In the genomic region with DNA sequence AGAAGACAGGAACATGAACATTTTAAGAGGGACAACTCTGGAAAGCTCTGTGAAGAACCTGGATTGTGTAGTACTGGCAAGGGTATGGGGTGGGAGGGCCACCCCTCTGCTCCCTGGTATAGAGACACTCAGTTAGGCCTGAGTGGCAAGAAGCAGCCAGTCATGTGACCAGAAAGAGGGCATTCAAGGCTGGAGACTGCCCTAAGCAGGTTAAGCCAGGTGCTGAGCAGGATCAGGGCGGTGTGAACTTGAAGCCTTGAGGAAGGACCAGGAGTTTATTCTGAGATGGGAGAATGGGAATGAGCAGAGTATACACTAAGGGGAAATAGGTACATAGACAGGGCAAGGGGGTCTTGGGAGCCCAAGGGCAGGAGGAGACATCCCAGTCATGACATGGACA, we compare ENCODE assay signal across 11 mouse cellular contexts. TPM values are rescaled to one million over a fixed set of nuclear protein-coding genes. Genes with fewer than 3 reads are reported as not detected.
DNase-seq lines count a peak whose midpoint lies in the region; ATAC-seq and TF ChIP-seq lines count a peak whose summit lies in the region.
"Had no signal": no experiment of that assay in that cellular context is flagged by ENCODE, and none has a peak within 500 bp of the region (broad histone marks: within the 10 kb centered on the region; RNA-seq: fewer than 3 reads in every experiment).

No protein-coding gene starts in this region.

- H3K9ac ChIP-seq in embryonic facial prominence, embryonic 12.5 days, result no peak overlapping the region
- H3K9ac ChIP-seq in hindbrain, embryonic 15.5 days, result no peak overlapping the region
- H3K9ac ChIP-seq in liver, embryonic 15.5 days, result no peak overlapping the region

- no peak overlapping the region for H3K27ac ChIP-seq in embryonic facial prominence, embryonic 12.5 days
- no peak overlapping the region for H3K27ac ChIP-seq in embryonic facial prominence, embryonic 10.5 days (replicated peaks)
- no peak overlapping the region for H3K27ac ChIP-seq in layer of hippocampus, adult 2 months
- H3K27ac ChIP-seq in hindbrain, embryonic 15.5 days (replicated peaks), result no peak overlapping the region
- H3K27ac ChIP-seq in liver, embryonic 15.5 days (replicated peaks), result no peak overlapping the region

- H3K4me3 ChIP-seq in embryonic facial prominence, embryonic 12.5 days, result no peak overlapping the region
- no peak overlapping the region; the same call in 1 of the 2 replicates for H3K4me3 ChIP-seq in embryonic facial prominence, embryonic 10.5 days
- H3K4me3 ChIP-seq in layer of hippocampus, adult 2 months, result peak overlapping the region; percentile 89; the same call in 1 of the 2 replicates
- H3K4me3 ChIP-seq in hindbrain, embryonic 15.5 days, result no peak overlapping the region
- H3K4me3 ChIP-seq in liver, embryonic 15.5 days (replicated peaks), result peak overlapping the region; percentile 86

- H3K4me2 ChIP-seq in embryonic facial prominence, embryonic 12.5 days (replicated peaks), result peak overlapping the region; percentile 99
- H3K4me2 ChIP-seq in hindbrain, embryonic 15.5 days, result peak overlapping the region; percentile 0; the same call in 1 of the 2 replicates
- peak overlapping the region; percentile 98 for H3K4me2 ChIP-seq in liver, embryonic 15.5 days

- no peaks in the 10 kb centered on the region for H3K9me3 ChIP-seq in embryonic facial prominence, embryonic 12.5 days
- H3K9me3 ChIP-seq in embryonic facial prominence, embryonic 10.5 days, result no peaks in the 10 kb centered on the region
- H3K9me3 ChIP-seq in hindbrain, embryonic 15.5 days, result no peaks in the 10 kb centered on the region
- H3K9me3 ChIP-seq in liver, embryonic 15.5 days (replicated peaks), result no peaks in the 10 kb centered on the region

- no peak for DNase-seq in embryonic facial prominence, embryonic 10.5 days (ENCODE audit: low spot score)
- no peak for DNase-seq in layer of hippocampus, adult 2 months (ENCODE audit: low spot score in 2 of 2)
- DNase-seq in layer of hippocampus, postnatal 14 days (ENCODE audit: low spot score in 2 of 2), result no peak
- no peak for DNase-seq in urinary bladder, postnatal 10 days (ENCODE audit: low spot score)
- DNase-seq in layer of hippocampus, adult 9-10 months (ENCODE audit: low spot score), result no peak
- DNase-seq: layer of hippocampus, adult 9-11 months had no signal

- TF ChIP-seq CTCF in layer of hippocampus, adult 2 months (conservative IDR thresholded peaks at IDR 0.05), result no peak

- H3K4me1 ChIP-seq in embryonic facial prominence, embryonic 12.5 days, result peaks cover 27% of the 10 kb centered on the region
- peaks cover 45% of the 10 kb centered on the region for H3K4me1 ChIP-seq in embryonic facial prominence, embryonic 10.5 days
- peaks cover 34% of the 10 kb centered on the region for H3K4me1 ChIP-seq in hindbrain, embryonic 15.5 days (replicated peaks)
- peaks cover 43% of the 10 kb centered on the region for H3K4me1 ChIP-seq in liver, embryonic 15.5 days (replicated peaks)

- WGBS in embryonic facial prominence, embryonic 12.5 days, result 96% methylated on average over 1 of the region's 1 CpGs
- WGBS in embryonic facial prominence, embryonic 10.5 days, result 93% methylated on average over 1 of the region's 1 CpGs
- WGBS in hindbrain, embryonic 15.5 days, result 92% methylated on average over 1 of the region's 1 CpGs
- 94% methylated on average over 1 of the region's 1 CpGs for WGBS in liver, embryonic 15.5 days (ENCODE audit: insufficient replicate concordance)

- ATAC-seq in embryonic facial prominence, embryonic 12.5 days (ENCODE audit: insufficient number of reproducible peaks, insufficient read depth, low FRiP score, low TSS enrichment), result no peak
- no peak for ATAC-seq in hindbrain, embryonic 15.5 days (ENCODE audit: low FRiP score, low read depth)
- ATAC-seq in liver, embryonic 15.5 days (ENCODE audit: insufficient read depth), result no peak

- peaks cover 45% of the 10 kb centered on the region for H3K36me3 ChIP-seq in embryonic facial prominence, embryonic 12.5 days
- H3K36me3 ChIP-seq in embryonic facial prominence, embryonic 10.5 days (replicated peaks), result peaks cover 53% of the 10 kb centered on the region
- H3K36me3 ChIP-seq in hindbrain, embryonic 15.5 days, result peaks cover 36% of the 10 kb centered on the region
- peaks cover 51% of the 10 kb centered on the region for H3K36me3 ChIP-seq in liver, embryonic 15.5 days (replicated peaks)

- no peaks in the 10 kb centered on the region for H3K27me3 ChIP-seq in embryonic facial prominence, embryonic 12.5 days
- no peaks in the 10 kb centered on the region; the same call in 1 of the 2 replicates for H3K27me3 ChIP-seq in embryonic facial prominence, embryonic 10.5 days (replicated peaks; ENCODE audit: low read depth, poor library complexity, severe bottlenecking)
- no peaks in the 10 kb centered on the region for H3K27me3 ChIP-seq in hindbrain, embryonic 15.5 days
- peaks cover 4% of the 10 kb centered on the region; the same call in 1 of the 2 replicates for H3K27me3 ChIP-seq in liver, embryonic 15.5 days

RNA-seq across cellular contexts. Expression of a gene that starts 2.3 kb away (rescaled TPM):
- polyA plus RNA-seq in embryonic facial prominence, embryonic 12.5 days (2016; fragmentation: Nextera tagmentation; extraction: Ambion mirVana), result 25.4 and 25.6 TPM in 2 replicates
- polyA plus RNA-seq in embryonic facial prominence, embryonic 10.5 days (2016; fragmentation: Nextera tagmentation; extraction: Ambion mirVana), result 10.6 and 12.2 TPM in 2 replicates
- 10 to 100 TPM; 27.0 to 27.9 TPM for total RNA-seq in layer of hippocampus, adult 2 months (2021)
- total RNA-seq in layer of hippocampus, postnatal 14 days (2021), result 10 to 100 TPM; 27.7 to 28.8 TPM
- 13.3 and 14.0 TPM in 2 replicates for polyA plus RNA-seq in hindbrain, embryonic 15.5 days (2015; fragmentation: Nextera tagmentation; extraction: Ambion mirVana)
- polyA plus RNA-seq in liver, embryonic 15.5 days (2015; fragmentation: Nextera tagmentation; extraction: Ambion mirVana), result 7.8 and 8.9 TPM in 2 replicates

RNA-seq across cellular contexts. Expression of a gene that starts 6.4 kb away (rescaled TPM):
- polyA plus RNA-seq in embryonic facial prominence, embryonic 12.5 days (2016; fragmentation: Nextera tagmentation; extraction: Ambion mirVana), result 52.9 and 54.8 TPM in 2 replicates
- 30.9 and 31.0 TPM in 2 replicates for polyA plus RNA-seq in embryonic facial prominence, embryonic 10.5 days (2016; fragmentation: Nextera tagmentation; extraction: Ambion mirVana)
- total RNA-seq in layer of hippocampus, adult 2 months (2021), result 10 to 100 TPM; 16.4 to 21.5 TPM
- 10 to 100 TPM; 26.7 to 28.4 TPM for total RNA-seq in layer of hippocampus, postnatal 14 days (2021)
- 25.9 and 26.3 TPM in 2 replicates for polyA plus RNA-seq in hindbrain, embryonic 15.5 days (2015; fragmentation: Nextera tagmentation; extraction: Ambion mirVana)
- 29.0 and 30.6 TPM in 2 replicates for polyA plus RNA-seq in liver, embryonic 15.5 days (2015; fragmentation: Nextera tagmentation; extraction: Ambion mirVana)

RNA-seq across cellular contexts. Expression of a gene that starts 38.5 kb away (rescaled TPM):
- polyA plus RNA-seq in embryonic facial prominence, embryonic 12.5 days (2016; fragmentation: Nextera tagmentation; extraction: Ambion mirVana), result 38.2 and 42.6 TPM in 2 replicates
- polyA plus RNA-seq in embryonic facial prominence, embryonic 10.5 days (2016; fragmentation: Nextera tagmentation; extraction: Ambion mirVana), result 38.2 and 38.6 TPM in 2 replicates
- 100 to 1,000 TPM; 198 to 200 TPM for total RNA-seq in layer of hippocampus, adult 2 months (2021)
- total RNA-seq in layer of hippocampus, postnatal 14 days (2021), result 100 to 1,000 TPM; 188 to 200 TPM
- 93.6 and 104 TPM in 2 replicates for polyA plus RNA-seq in hindbrain, embryonic 15.5 days (2015; fragmentation: Nextera tagmentation; extraction: Ambion mirVana)
- 15.5 and 15.6 TPM in 2 replicates for polyA plus RNA-seq in liver, embryonic 15.5 days (2015; fragmentation: Nextera tagmentation; extraction: Ambion mirVana)

RNA-seq across cellular contexts. Expression of a gene that starts 42.6 kb away (rescaled TPM):
- not detected in 2 replicates for polyA plus RNA-seq in embryonic facial prominence, embryonic 12.5 days (2016; fragmentation: Nextera tagmentation; extraction: Ambion mirVana)
- polyA plus RNA-seq in embryonic facial prominence, embryonic 10.5 days (2016; fragmentation: Nextera tagmentation; extraction: Ambion mirVana), result 0.20 TPM in 1 of 2 replicates, not detected in the other
- not detected for total RNA-seq in layer of hippocampus, adult 2 months (2021)
- not detected for total RNA-seq in layer of hippocampus, postnatal 14 days (2021)
- 0.19 and 0.35 TPM in 2 replicates for polyA plus RNA-seq in hindbrain, embryonic 15.5 days (2015; fragmentation: Nextera tagmentation; extraction: Ambion mirVana)
- not detected in 2 replicates for polyA plus RNA-seq in liver, embryonic 15.5 days (2015; fragmentation: Nextera tagmentation; extraction: Ambion mirVana)
- total RNA-seq: megakaryocyte progenitor cell, adult 5-6 weeks had no signal
- polyA plus RNA-seq: gonadal fat pad, adult 2 months had no signal

RNA-seq across cellular contexts. Expression of a gene that starts 57.5 kb away (rescaled TPM):
- 0.64 and 10.6 TPM in 2 replicates for polyA plus RNA-seq in embryonic facial prominence, embryonic 12.5 days (2016; fragmentation: Nextera tagmentation; extraction: Ambion mirVana)
- polyA plus RNA-seq in embryonic facial prominence, embryonic 10.5 days (2016; fragmentation: Nextera tagmentation; extraction: Ambion mirVana), result 0.20 TPM in 1 of 2 replicates, not detected in the other
- total RNA-seq in layer of hippocampus, adult 2 months (2021), result not detected
- under 1 TPM; 0.45 to 0.92 TPM for total RNA-seq in layer of hippocampus, postnatal 14 days (2021)
- polyA plus RNA-seq in hindbrain, embryonic 15.5 days (2015; fragmentation: Nextera tagmentation; extraction: Ambion mirVana), result 1.6 and 1.7 TPM in 2 replicates
- 1.3 and 1.4 TPM in 2 replicates for polyA plus RNA-seq in liver, embryonic 15.5 days (2015; fragmentation: Nextera tagmentation; extraction: Ambion mirVana)
- total RNA-seq: megakaryocyte progenitor cell, adult 5-6 weeks had no signal
- polyA plus RNA-seq: gonadal fat pad, adult 2 months had no signal

Comparison
In these comparisons a context has a peak if more than half of its experiments do, and no peak if none do; other contexts are left out.
1. H3K4me2 ChIP-seq: peak in every context shown above with its lines; median percentile 99 in embryonic facial prominence, embryonic 12.5 days; 98 in liver, embryonic 15.5 days; 0 in hindbrain, embryonic 15.5 days.
2. H3K4me3 ChIP-seq: peak in layer of hippocampus, adult 2 months (single experiment) and liver, embryonic 15.5 days (single experiment); none in embryonic facial prominence, embryonic 12.5 days (single experiment), embryonic facial prominence, embryonic 10.5 days (single experiment) and hindbrain, embryonic 15.5 days (single experiment).